Comparison of ENCODE assay signal across 14 mouse cellular contexts in the genomic region with DNA sequence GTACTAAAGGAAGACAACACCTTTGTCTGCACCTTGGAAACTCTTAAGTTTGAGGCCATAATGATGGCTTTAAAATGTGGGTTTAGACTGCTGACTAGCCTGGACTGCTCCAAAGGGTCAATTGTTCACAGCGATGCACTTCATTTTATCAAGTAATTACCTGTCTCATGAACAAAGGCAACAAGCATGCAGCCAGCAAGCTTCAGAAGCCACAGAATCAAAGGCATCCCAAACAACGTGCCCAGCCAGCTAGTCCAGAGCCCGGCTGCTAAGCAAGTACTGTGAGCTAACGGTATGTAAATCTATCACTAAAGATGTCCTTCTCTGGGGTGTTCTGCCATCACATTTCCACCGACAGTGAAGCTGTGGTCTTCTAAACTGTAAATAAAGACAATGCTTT. TPM values are rescaled to one million over a fixed set of nuclear protein-coding genes. Genes with fewer than 3 reads are reported as not detected.
A peak's percentile ranks its signal among the peaks of the same experiment; 100 is the strongest.
DNase-seq lines count a peak whose midpoint lies in the region; ATAC-seq lines count a peak whose summit lies in the region.
"Had no signal": no experiment of that assay in that cellular context is flagged by ENCODE, and none has a peak within 500 bp of the region (broad histone marks: within the 10 kb centered on the region; RNA-seq: fewer than 3 reads in every experiment).

No protein-coding gene starts in this region.

- no peaks in the 10 kb centered on the region for H3K9me3 ChIP-seq in embryonic facial prominence, embryonic 14.5 days (ENCODE audit: control insufficient read depth, low read length)
- H3K9me3 ChIP-seq in hindbrain, embryonic 14.5 days (ENCODE audit: control insufficient read depth, low read length): no peaks in the 10 kb centered on the region
- H3K9me3 ChIP-seq in neural tube, embryonic 15.5 days (replicated peaks): no peaks in the 10 kb centered on the region
- H3K9me3 ChIP-seq: liver, embryonic 12.5 days had no signal

- peaks cover 8% of the 10 kb centered on the region; the same call in 1 of the 2 replicates for H3K4me1 ChIP-seq in embryonic facial prominence, embryonic 14.5 days (ENCODE audit: control insufficient read depth, insufficient read depth, low read length)
- no peaks in the 10 kb centered on the region; the same call in 1 of the 2 replicates for H3K4me1 ChIP-seq in hindbrain, embryonic 14.5 days (replicated peaks; ENCODE audit: control insufficient read depth, insufficient read depth, low read length)
- H3K4me1 ChIP-seq in neural tube, embryonic 15.5 days: peaks cover 17% of the 10 kb centered on the region
- H3K4me1 ChIP-seq: liver, embryonic 12.5 days had no signal

- no peaks in the 10 kb centered on the region for H3K27me3 ChIP-seq in embryonic facial prominence, embryonic 14.5 days (replicated peaks; ENCODE audit: control insufficient read depth, insufficient read depth, low read length)
- H3K27me3 ChIP-seq in hindbrain, embryonic 14.5 days (ENCODE audit: control insufficient read depth, insufficient read depth, low read length): no peaks in the 10 kb centered on the region
- H3K27me3 ChIP-seq in neural tube, embryonic 15.5 days (replicated peaks): no peaks in the 10 kb centered on the region
- H3K27me3 ChIP-seq: liver, embryonic 12.5 days had no signal

- 0 out of 2 replicates have a peak overlapping the region, but pooled peaks have one; percentile 29 for H3K4me2 ChIP-seq in embryonic facial prominence, embryonic 14.5 days (ENCODE audit: low read depth, low read length)
- peak overlapping the region; percentile 44 for H3K4me2 ChIP-seq in hindbrain, embryonic 14.5 days (replicated peaks)
- peak overlapping the region; percentile 52 for H3K4me2 ChIP-seq in neural tube, embryonic 15.5 days
- H3K4me2 ChIP-seq: liver, embryonic 12.5 days had no signal

- no peak for ATAC-seq in embryonic facial prominence, embryonic 14.5 days (ENCODE audit: low read depth)
- ATAC-seq in hindbrain, embryonic 14.5 days (ENCODE audit: low FRiP score): no peak
- 0 out of 2 replicates have a peak, but pooled peaks have one; percentile 42 for ATAC-seq in neural tube, embryonic 15.5 days (ENCODE audit: low FRiP score)
- ATAC-seq: liver, embryonic 12.5 days had no signal

- no peaks in the 10 kb centered on the region for H3K36me3 ChIP-seq in embryonic facial prominence, embryonic 14.5 days (ENCODE audit: control insufficient read depth, insufficient read depth, low read length)
- H3K36me3 ChIP-seq in hindbrain, embryonic 14.5 days (replicated peaks; ENCODE audit: control insufficient read depth, insufficient read depth): no peaks in the 10 kb centered on the region
- H3K36me3 ChIP-seq in neural tube, embryonic 15.5 days: no peaks in the 10 kb centered on the region
- H3K36me3 ChIP-seq: liver, embryonic 12.5 days had no signal

- no peak overlapping the region for H3K27ac ChIP-seq in embryonic facial prominence, embryonic 14.5 days (replicated peaks; ENCODE audit: low read depth, low read length)
- no peak overlapping the region for H3K27ac ChIP-seq in hindbrain, embryonic 14.5 days
- peak overlapping the region; percentile 72 for H3K27ac ChIP-seq in neural tube, embryonic 15.5 days (replicated peaks)
- H3K27ac ChIP-seq: heart, adult 2 months; liver, embryonic 12.5 days; stomach, postnatal 0 days had no signal

- WGBS in embryonic facial prominence, embryonic 14.5 days: 54% methylated on average over 5 of the region's 5 CpGs
- WGBS in hindbrain, embryonic 14.5 days: 26% methylated on average over 5 of the region's 5 CpGs
- WGBS in neural tube, embryonic 15.5 days: 14% methylated on average over 5 of the region's 5 CpGs

- H3K4me3 ChIP-seq in embryonic facial prominence, embryonic 14.5 days (ENCODE audit: low read depth, low read length): no peak overlapping the region
- H3K4me3 ChIP-seq in hindbrain, embryonic 14.5 days (replicated peaks; ENCODE audit: low read length): peak overlapping the region; percentile 24
- peak overlapping the region; percentile 40 for H3K4me3 ChIP-seq in neural tube, embryonic 15.5 days (replicated peaks)
- H3K4me3 ChIP-seq: heart, adult 2 months; liver, embryonic 12.5 days had no signal

- H3K9ac ChIP-seq in embryonic facial prominence, embryonic 14.5 days (ENCODE audit: low read depth, low read length): no peak overlapping the region
- H3K9ac ChIP-seq in hindbrain, embryonic 14.5 days: peak overlapping the region; percentile 49; the same call in 1 of the 2 replicates
- peak overlapping the region; percentile 47; the same call in 1 of the 2 replicates for H3K9ac ChIP-seq in neural tube, embryonic 15.5 days (replicated peaks)
- H3K9ac ChIP-seq: liver, embryonic 12.5 days had no signal

- peak; percentile 27 to 33 for DNase-seq in left cerebral cortex, postnatal 36 days (ENCODE audit: low spot score in 2 of 2)
- no peak for DNase-seq in left cerebral cortex, postnatal 4 days
- no peak for DNase-seq in embryonic facial prominence, embryonic 14.5 days (ENCODE audit: low spot score)
- peak; percentile 49 for DNase-seq in hindbrain, embryonic 14.5 days (ENCODE audit: low spot score)
- DNase-seq in lung, postnatal 36 days: no peak
- no peak for DNase-seq in kidney, adult 9 months
- DNase-seq: adrenal gland, postnatal 14 days; heart, adult 2 months; heart, postnatal 14 days; kidney, adult 2 months; lung, postnatal 10 days had no signal

- intact Hi-C loops in left cerebral cortex, postnatal 36 days (cut with DNase I): loop anchor here (2.0 to 10.0 kb wide), 4 partner anchors 48 to 452 kb away; a partner anchor contains a TSS
- intact Hi-C loops in left cerebral cortex, postnatal 4 days (cut with DNase I): loop anchor here (5.0 to 10.0 kb wide), 2 partner anchors 88 to 114 kb away; no protein-coding TSS in a partner anchor

RNA-seq across cellular contexts. Expression of a gene that starts 8.4 kb away (rescaled TPM):
- 10 to 100 TPM; 12.5 to 15.5 TPM for total RNA-seq in left cerebral cortex, postnatal 36 days (2021)
- total RNA-seq in left cerebral cortex, postnatal 4 days (2021): 10 to 100 TPM; 19.2 to 23.4 TPM
- polyA plus RNA-seq in embryonic facial prominence, embryonic 14.5 days (2014; fragmentation: Nextera tagmentation; extraction: Ambion mirVana): 0.82 and 1.9 TPM in 2 replicates
- polyA plus RNA-seq in hindbrain, embryonic 14.5 days (2014; fragmentation: Nextera tagmentation; extraction: Ambion mirVana): 7.9 and 9.0 TPM in 2 replicates
- polyA plus RNA-seq in neural tube, embryonic 15.5 days (2015; fragmentation: Nextera tagmentation; extraction: Ambion mirVana): 10.4 and 10.8 TPM in 2 replicates
- total RNA-seq: adrenal gland, postnatal 14 days; heart, adult 2 months; heart, postnatal 14 days had no signal
- polyA plus RNA-seq: heart, adult 2 months; kidney, adult 2 months had no signal

RNA-seq across cellular contexts. Expression of a gene that starts 47.5 kb away (rescaled TPM):
- total RNA-seq in left cerebral cortex, postnatal 36 days (2021): 10 to 100 TPM; 15.8 to 16.1 TPM
- total RNA-seq in left cerebral cortex, postnatal 4 days (2021): 10 to 100 TPM; 33.8 to 38.3 TPM
- 29.8 and 34.9 TPM in 2 replicates for polyA plus RNA-seq in embryonic facial prominence, embryonic 14.5 days (2014; fragmentation: Nextera tagmentation; extraction: Ambion mirVana)
- 39.5 and 41.8 TPM in 2 replicates for polyA plus RNA-seq in hindbrain, embryonic 14.5 days (2014; fragmentation: Nextera tagmentation; extraction: Ambion mirVana)
- polyA plus RNA-seq in neural tube, embryonic 15.5 days (2015; fragmentation: Nextera tagmentation; extraction: Ambion mirVana): 37.1 and 37.4 TPM in 2 replicates

Comparison
In these comparisons a context has a peak if more than half of its experiments do, and no peak if none do; other contexts are left out.
1. DNase-seq: peak in left cerebral cortex, postnatal 36 days (2 of 2) and hindbrain, embryonic 14.5 days (single experiment); none in left cerebral cortex, postnatal 4 days (single experiment), embryonic facial prominence, embryonic 14.5 days (single experiment), lung, postnatal 36 days (single experiment) and kidney, adult 9 months (single experiment).
2. Peak in every context shown above with its lines, with median percentiles within 50 percentile points of each other: H3K4me2 ChIP-seq.